Mouse (Mus musculus) cerebellum, adult 9-11 months (tissue): Measurements from ENCODE around the gene Stom.

ENCODE experiments used
- DNase-seq: peaks from one replicate; pipeline ENCODE4 v3.0.0; 2022

Gene Stom

GRCm38 (mm10) chr2:35318405-35318804 lies 18.4 kb downstream of the Stom start:
- DNase-seq, result no peak

DNA sequence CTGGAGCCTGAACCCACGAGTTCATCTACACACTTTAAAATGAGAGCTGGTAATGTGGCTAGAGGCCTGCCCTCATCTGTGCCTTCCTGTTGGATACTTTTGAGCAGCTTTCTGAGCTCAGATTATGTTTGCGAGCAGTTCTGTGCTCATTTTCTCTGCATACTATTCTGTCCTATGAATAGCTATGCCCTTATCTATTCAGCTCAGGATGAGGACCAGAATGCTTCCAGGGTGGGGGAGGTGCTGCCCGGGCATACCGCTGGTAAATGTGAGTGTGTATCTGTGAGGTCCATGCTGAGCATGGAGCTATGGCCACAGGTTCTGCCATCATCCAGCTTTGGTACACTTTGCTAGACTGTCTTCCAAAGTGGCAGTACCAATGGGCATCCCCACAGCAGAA lies 19.2 kb downstream of the Stom start:
- no peak for DNase-seq

DNA sequence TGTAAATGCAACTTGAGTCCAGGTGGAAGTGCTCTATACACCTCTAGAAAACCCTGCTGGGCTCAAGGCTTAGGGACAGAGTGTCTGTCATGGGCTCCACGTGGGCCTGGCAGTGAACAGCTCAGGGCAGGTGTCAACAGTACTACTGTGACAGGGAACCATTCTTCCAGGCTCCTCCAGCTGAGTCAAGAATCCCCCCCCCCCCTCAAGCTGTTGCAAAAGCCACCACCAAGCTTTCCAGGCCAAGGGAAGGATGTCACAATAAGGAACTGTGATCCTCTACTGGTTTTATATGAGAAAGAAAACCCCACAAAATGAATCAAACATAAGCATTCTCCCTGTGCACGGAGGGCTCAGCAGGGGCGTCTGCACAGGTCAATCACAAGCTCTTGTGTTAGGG lies 22.5 kb downstream of the Stom start:
- DNase-seq, result no peak

DNA sequence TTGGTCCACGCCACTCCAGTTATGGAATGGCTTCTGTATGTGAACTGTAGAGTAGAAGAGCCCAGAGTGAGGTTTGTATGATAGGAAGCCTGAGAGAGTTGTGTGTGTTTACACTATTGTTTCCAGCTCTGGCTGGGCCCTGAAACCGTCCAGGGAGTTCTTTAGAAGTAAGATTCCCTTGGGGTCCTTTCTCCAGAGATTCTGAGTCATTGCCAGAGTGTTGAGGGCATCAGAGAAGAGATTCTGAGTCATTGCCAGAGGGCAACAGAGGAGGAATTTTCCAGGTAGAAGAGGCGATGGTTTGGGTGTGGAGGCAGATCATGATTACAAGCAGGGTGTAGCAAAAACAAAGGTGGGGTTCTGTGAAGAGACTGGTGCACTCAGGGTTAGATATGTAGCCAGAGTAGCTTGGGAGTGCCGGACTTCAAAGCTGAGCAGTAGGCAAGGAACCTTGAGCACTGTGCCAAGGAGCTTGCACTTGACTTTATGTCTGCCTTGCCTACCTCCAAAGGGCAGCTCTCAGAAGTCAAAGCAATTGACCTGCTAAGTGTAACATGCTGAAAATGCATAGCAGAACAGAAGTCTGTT lies 26.8 kb downstream of the Stom start:
- no peak for DNase-seq

GRCm38 (mm10) chr2:35308166-35308565 lies 28.6 kb downstream of the Stom start:
- no peak for DNase-seq

DNA sequence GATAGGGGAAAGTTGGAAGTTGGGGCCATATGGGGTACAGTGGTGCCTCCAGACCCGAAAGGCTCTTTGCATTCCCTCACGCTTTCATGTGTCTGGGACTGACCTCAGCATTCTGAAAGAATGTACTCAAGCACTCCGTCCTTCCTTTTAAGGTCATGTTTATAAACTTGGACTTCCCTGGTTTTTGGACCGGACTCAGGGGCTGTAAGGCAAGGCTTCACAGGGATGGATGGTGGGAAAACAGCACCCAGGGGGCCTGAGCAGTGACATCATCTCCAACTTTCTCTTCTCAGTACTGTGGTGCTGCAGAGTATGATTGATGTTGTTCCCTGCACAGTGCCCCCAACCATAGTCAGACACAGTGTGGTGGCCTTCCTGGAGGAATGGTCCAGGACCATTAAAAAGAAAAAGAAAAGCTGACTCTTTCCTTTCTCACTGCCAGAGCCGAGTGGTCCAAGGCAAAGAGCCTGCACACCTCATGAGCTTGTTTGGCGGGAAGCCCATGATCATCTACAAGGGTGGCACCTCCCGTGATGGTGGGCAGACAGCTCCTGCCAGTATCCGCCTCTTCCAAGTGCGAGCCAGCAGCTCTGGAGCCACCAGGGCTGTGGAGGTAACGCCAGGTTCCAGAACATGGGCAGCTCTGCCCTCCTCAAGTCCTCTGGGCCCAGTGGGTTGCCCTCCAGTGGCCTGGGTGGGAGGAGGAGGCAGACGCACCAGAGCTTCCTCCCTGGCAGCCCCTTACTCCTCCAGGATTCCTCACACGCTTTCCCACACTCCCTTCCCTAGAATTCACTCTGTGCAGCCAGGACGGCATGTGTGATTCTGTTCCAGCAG lies 34.5 kb downstream of the Stom start:
- no peak for DNase-seq

- no peak for DNase-seq
Measured at GRCm38 (mm10) chr2:35299437-35299836, 37.3 kb downstream of the Stom start.

- DNase-seq, result peak; percentile 71
Measured at GRCm38 (mm10) chr2:35297703-35298332, 39.0 kb downstream of the Stom start.

- DNase-seq, result peak; percentile 46
Measured at GRCm38 (mm10) chr2:35293291-35293690, 43.5 kb downstream of the Stom start.

DNA sequence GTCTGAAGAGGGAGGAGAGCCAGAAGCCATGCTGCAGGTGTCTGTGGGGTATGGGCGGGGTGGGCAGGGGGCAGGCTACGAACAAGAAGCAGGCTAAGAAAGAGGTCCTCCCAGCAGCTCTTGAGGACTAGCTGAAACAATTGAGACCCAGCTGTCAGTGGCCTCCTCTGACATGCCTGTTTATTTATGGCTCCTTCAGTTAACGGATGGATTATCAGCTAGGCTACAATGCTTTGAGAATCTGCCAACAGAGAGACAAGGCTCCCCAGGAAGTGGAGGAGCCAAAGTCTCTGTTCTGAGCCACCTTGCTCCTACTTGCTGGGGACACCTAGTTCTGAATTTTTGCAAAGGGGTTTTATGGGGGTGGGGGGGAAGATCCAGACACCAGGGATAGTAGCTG lies 44.1 kb downstream of the Stom start:
- no peak for DNase-seq

DNA sequence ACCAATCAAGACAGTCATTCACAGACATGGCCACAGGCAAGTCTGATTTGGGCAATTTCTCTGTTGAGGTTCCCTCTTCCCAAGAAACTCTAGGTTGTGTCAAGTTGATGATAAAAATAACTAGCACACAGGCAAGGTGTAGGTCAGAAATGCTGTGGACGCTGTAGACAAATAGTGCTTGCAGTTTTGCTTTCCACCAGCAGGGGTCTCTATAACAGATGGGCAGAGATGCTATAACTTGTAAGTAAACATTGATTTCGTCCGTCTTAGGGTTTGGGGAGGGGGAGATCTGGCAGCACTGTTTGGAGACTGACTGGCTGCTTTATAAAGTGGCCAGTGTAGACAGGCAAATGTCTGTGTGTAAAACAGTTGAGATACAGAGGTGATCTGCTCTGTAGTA lies 44.9 kb downstream of the Stom start:
- DNase-seq, result peak; percentile 32

DNA sequence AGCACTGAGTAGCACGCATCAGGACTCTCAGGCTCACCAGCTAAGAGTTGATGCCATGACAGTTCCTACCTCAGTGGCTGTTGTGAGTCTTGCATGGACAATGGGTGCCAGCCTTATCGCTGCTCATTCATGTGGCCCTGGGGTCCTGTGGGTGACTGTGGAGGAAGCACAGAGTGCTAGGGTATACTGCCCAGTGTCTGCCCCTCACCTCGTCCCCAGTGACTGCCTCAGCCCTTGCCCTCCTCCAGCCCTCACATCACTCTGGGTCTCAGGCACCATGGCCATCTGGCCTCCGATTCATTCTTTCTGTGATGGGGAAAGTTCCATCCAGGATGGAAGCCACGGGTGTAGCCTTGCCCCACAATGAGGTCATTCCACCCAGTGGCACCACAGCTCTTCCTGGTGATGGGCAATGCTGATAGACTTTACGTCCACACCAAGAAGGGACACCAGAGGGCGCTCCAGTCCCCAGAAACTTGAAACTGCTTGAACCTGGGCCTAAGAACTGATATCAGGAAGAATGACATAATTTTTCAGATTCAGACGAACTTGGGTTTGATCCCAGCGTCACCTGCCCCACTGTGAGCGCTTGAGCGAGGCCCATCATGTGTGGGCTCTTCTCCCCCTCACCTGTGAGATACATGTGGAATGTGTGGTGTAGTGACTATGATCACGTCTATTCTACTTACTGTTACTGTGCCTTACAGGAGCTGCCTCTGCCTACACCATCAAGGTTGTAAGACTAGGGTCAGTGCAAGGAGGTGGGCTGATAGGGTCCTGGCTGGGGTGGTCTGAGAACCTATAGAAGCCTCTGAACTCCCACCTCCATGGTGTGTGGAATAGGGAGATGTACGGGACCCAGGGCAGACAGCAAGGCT lies 47.8 kb downstream of the Stom start:
- DNase-seq, result peak; percentile 68

DNA sequence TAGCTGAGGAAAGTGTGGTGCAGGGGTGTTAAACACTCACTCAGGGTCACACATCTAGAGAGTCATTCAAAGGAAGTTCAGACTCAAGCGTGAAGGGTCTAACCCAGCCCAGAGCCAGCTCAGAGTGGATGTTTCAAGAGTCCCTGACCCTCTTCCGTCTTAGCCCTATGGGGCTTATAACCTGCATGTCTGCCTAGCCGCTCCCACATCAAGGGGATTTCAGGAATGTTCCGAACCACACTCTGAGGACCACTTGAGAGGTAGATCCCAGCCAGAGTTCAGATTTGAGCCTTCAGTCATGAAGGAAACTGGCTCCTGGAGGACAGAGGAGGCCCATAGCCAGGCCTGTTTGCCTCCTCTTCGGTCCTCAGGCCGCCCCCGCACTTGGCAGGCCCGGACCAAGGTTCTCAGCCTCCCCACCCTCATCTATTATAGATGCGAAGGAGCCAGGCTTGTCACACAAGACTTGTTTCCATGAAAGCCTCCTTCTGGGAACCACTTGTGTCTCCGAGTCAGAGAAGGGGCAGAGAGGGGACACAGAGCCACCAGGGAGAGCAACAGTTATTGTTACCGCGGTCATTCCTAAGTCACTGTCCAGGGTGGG lies 49.7 kb downstream of the Stom start:
- DNase-seq, result no peak

DNA sequence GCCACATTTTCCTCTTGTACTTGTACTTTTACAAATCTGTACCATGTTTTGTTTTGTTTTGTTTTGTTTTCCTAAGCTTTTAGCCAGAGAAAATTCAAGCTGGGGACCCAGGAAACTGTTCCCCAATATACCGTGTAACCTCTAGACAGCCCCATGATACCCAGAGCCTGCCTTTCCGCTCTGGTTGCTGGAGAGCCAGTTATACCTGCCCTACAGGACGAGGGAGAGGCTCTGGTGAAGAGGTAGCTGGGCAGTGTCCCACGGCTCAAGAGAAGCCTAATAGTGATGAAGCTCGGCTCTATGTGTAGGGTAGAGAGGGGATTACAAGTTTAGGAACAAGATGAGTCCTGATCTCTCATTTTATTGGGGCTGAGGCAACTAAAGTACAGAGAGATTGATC lies 51.6 kb downstream of the Stom start:
- DNase-seq, result no peak

GRCm38 (mm10) chr2:35283997-35284396 lies 52.8 kb downstream of the Stom start:
- DNase-seq, result no peak

GRCm38 (mm10) chr2:35282214-35282613 lies 54.6 kb downstream of the Stom start:
- no peak for DNase-seq

DNA sequence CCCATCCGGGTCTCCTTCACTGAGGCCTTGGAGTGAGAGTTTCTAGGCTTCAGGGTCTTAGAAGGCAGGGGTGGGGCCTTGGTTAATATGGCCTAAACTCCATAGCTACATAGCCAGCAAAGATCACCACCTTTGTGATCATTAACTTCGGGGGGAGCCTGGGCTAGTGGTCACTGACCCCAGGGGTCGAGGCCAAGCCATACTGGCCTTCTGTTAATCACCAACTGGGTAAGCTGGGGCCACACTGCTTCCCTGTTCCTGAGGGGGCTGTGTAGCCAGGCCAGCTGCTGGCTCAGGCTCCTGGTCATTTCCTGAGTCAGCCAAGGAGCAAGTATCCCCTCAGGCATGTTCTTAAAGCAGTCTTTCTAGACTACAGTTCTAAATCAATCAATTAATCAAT lies 56.8 kb downstream of the Stom start:
- no peak for DNase-seq

DNA sequence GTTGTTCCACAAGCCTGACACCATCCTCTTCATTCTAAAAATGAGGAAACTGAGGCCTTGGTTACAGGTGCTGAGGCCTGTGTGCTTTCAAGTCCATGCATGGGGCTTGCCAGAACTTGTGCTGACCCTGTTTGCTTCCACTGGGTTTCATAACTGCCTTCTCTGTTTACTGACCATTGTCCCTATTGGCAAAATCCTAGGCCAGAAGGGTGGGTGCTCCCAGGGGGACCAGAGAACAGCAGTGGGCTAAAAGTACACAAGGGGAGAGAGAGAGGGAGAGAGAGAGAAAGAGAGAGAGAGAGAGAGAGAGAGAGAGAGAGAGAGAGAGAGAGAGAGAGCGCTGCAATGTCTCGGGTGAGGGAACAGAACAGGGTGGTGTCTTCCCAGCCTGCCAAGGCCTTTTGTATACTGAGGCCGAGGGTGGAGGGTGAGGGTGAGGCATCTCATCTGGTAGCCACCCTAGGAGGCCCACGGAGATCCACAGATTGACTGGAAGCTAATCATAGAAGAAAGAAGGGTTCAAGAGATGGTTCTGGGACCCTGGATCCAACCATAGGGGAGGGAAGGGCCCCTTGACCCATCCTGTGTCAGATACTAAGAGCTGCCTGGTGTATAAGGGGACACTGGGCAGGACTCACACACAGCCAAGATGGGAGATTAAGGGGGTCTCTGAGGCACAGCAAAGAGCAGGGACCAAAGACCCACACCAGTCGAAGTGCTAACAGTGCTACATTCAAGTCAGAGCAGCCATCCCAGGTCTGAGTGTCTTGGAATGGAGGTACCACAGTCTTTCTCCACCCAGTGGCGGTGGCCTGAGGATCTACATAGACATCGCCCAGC lies 58.2 kb downstream of the Stom start:
- no peak for DNase-seq

GRCm38 (mm10) chr2:35277686-35278085 lies 59.1 kb downstream of the Stom start:
- DNase-seq, result no peak

- DNase-seq, result no peak
Measured at GRCm38 (mm10) chr2:35273536-35273935, 63.2 kb downstream of the Stom start.

DNA sequence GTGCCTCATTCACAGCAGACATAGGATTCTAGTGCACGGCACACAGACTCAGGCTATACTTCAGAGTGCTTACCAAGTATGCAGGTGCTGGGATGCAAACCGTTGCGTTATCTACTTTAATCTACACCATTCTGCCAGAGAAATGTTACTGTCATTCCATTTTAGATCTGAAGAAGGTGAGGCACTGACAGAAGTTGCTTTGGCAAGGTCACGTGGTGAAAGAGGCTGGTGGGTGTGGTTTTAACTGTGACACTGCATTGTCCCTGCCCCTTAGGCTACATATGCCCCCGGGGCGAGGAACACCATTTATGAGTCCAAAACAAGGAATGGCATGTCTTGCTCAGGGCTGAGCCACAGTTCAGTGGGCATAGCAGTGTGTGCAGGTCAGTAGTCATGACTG lies 63.9 kb downstream of the Stom start:
- no peak for DNase-seq

DNA sequence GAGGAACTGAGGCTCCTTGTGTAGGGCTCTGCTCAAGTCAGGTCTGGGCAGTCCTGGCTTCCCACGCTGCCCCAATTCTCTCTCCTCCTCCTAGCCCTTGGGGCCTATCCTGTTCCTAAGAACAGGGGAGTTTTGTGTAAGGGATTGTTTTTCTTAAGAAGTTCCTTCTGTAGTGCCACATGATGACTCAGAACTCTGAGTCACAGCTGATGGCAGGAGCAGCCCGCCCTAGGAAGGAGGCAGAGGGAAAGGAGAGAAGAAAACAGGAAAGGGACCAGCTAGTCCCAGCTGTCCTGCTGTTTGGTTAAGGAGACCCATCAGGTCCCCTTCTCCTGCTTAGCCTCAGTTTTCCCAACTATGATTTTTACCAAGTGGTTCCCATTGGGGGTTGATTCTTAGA lies 65.0 kb downstream of the Stom start:
- no peak for DNase-seq
